Mouse (Mus musculus): ENCODE data around the gene Gm21312. TPM values are rescaled to one million over a fixed set of nuclear protein-coding genes. Genes with fewer than 3 reads are reported as not detected.
"Not testable (repeated sequence)": the region's sequence is repeated elsewhere in the genome, so short reads cannot be mapped to it uniquely, and the experiment has no call there.

Gm21312 gene
- polyA plus RNA-seq (2015; fragmentation: Nextera tagmentation; extraction: Ambion mirVana), result not detected in 2 replicates

DNA sequence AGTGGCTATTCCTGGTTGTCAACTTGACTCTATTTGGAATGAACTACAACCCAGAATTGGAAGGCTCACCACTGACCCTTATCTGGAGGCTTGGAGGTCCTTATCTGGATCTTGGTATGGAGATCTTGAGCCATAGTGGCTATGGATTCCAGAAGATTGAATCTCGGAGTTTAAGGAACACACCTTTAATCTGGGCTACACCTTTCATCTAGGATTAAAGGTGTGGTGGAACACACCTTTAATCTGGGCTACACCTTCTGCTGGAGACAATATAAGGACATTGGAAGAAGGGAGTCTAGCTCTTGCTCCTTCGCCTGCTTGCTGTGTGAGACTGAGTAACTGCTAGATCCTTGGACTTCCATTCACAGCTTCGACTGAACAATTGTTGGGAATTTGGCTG is at the start of gene Gm21312:
Gm21312 (plus strand) TSS at position 301 of the 400 bp plus-strand sequence.
- not testable (repeated sequence) for H3K4me3 ChIP-seq; H3K4me2 ChIP-seq; H3K9ac ChIP-seq; H3K4me1 ChIP-seq (replicated peaks); H3K36me3 ChIP-seq; H3K27me3 ChIP-seq; ATAC-seq (ENCODE audit: low FRiP score); H3K27ac ChIP-seq; H3K9me3 ChIP-seq
- no CpG with 5 or more reads among the region's 3 CpGs for WGBS

DNA sequence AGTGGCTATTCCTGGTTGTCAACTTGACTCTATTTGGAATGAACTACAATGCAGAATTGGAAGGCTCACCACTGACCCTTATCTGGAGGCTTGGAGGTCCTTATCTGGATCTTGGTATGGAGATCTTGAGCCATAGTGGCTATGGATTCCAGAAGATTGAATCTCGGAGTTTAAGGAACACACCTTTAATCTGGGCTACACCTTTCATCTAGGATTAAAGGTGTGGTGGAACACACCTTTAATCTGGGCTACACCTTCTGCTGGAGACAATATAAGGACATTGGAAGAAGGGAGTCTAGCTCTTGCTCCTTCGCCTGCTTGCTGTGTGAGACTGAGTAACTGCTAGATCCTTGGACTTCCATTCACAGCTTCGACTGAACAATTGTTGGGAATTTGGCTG is 34.1 kb upstream of the Gm21312 start, which contains the start of gene Gm21293:
Gm21293 (plus strand) TSS at position 301 of the 400 bp plus-strand sequence.
- H3K9ac ChIP-seq; H3K4me1 ChIP-seq (replicated peaks); ATAC-seq (ENCODE audit: low FRiP score); H3K27ac ChIP-seq; H3K36me3 ChIP-seq; H3K4me2 ChIP-seq; H3K9me3 ChIP-seq; H3K4me3 ChIP-seq; H3K27me3 ChIP-seq: not testable (repeated sequence)
- no CpG with 5 or more reads among the region's 3 CpGs for WGBS

DNA sequence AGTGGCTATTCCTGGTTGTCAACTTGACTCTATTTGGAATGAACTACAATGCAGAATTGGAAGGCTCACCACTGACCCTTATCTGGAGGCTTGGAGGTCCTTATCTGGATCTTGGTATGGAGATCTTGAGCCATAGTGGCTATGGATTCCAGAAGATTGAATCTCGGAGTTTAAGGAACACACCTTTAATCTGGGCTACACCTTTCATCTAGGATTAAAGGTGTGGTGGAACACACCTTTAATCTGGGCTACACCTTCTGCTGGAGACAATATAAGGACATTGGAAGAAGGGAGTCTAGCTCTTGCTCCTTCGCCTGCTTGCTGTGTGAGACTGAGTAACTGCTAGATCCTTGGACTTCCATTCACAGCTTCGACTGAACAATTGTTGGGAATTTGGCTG is 25.6 kb upstream of the Gm21312 start, which contains the start of gene Gm6763:
Gm6763 (plus strand) TSS at position 301 of the 400 bp plus-strand sequence.
- not testable (repeated sequence) for ATAC-seq (ENCODE audit: low FRiP score); H3K36me3 ChIP-seq; H3K27ac ChIP-seq; H3K9me3 ChIP-seq; H3K9ac ChIP-seq; H3K4me2 ChIP-seq; H3K4me1 ChIP-seq (replicated peaks); H3K4me3 ChIP-seq; H3K27me3 ChIP-seq
- no CpG with 5 or more reads among the region's 3 CpGs for WGBS

- not testable (repeated sequence) for H3K4me3 ChIP-seq; H3K9ac ChIP-seq; ATAC-seq (ENCODE audit: low FRiP score); H3K36me3 ChIP-seq; H3K27ac ChIP-seq; H3K27me3 ChIP-seq; H3K9me3 ChIP-seq; H3K4me2 ChIP-seq; H3K4me1 ChIP-seq (replicated peaks)
- WGBS, result no CpG with 5 or more reads among the region's 3 CpGs
These were observed 17.1 kb upstream of the Gm21312 start, which contains the start of gene Gm8764 for GRCm38 (mm10) chr10:104159706-104160105. Gm8764 (plus strand) TSS chr10:104160006.

GRCm38 (mm10) chr10:104168215-104168614 is 8.6 kb upstream of the Gm21312 start, which contains the start of gene Gm21304:
Gm21304 (plus strand) TSS chr10:104168515.
- not testable (repeated sequence) for H3K4me1 ChIP-seq (replicated peaks); H3K4me3 ChIP-seq; ATAC-seq (ENCODE audit: low FRiP score); H3K36me3 ChIP-seq; H3K9ac ChIP-seq; H3K4me2 ChIP-seq; H3K9me3 ChIP-seq; H3K27me3 ChIP-seq; H3K27ac ChIP-seq
- no CpG with 5 or more reads among the region's 3 CpGs for WGBS

DNA sequence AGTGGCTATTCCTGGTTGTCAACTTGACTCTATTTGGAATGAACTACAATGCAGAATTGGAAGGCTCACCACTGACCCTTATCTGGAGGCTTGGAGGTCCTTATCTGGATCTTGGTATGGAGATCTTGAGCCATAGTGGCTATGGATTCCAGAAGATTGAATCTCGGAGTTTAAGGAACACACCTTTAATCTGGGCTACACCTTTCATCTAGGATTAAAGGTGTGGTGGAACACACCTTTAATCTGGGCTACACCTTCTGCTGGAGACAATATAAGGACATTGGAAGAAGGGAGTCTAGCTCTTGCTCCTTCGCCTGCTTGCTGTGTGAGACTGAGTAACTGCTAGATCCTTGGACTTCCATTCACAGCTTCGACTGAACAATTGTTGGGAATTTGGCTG is 8.4 kb downstream of the Gm21312 start, which contains the start of gene Gm20765:
Gm20765 (plus strand) TSS at position 301 of the 400 bp plus-strand sequence.
- not testable (repeated sequence) for ATAC-seq (ENCODE audit: low FRiP score); H3K36me3 ChIP-seq; H3K4me1 ChIP-seq (replicated peaks); H3K27me3 ChIP-seq; H3K4me2 ChIP-seq; H3K9ac ChIP-seq; H3K9me3 ChIP-seq; H3K27ac ChIP-seq; H3K4me3 ChIP-seq
- WGBS, result no CpG with 5 or more reads among the region's 3 CpGs

GRCm38 (mm10) chr10:104193742-104194141 is 16.9 kb downstream of the Gm21312 start, which contains the start of gene Gm4340:
Gm4340 (plus strand) TSS chr10:104194042.
- H3K4me1 ChIP-seq (replicated peaks); H3K4me2 ChIP-seq; H3K4me3 ChIP-seq; H3K27ac ChIP-seq; H3K9ac ChIP-seq; H3K36me3 ChIP-seq; H3K9me3 ChIP-seq; ATAC-seq (ENCODE audit: low FRiP score); H3K27me3 ChIP-seq: not testable (repeated sequence)
- no CpG with 5 or more reads among the region's 3 CpGs for WGBS

DNA sequence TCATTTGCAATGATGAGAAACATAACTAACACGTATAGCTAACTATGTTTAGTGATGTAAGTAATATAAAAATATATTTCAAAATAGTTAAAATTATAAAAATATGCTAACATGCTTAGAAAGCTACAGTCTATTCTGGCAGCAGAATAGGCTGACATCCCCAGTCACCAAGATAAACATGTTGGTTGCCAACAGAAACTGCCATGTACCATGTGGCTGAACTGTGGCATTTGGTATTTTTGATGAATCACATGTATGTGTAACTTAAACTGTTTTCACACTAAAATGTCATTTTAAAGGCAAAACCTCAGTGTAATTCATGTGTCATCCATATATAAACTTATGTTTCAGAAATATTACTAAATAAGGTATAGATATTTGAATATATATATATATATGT is 32.8 kb downstream of the Gm21312 start:
- Histone ChIP-seq H3K9ac (no peak overlapping the region), H3K9me3 (no peaks in the 10 kb centered on the region), H3K27ac (no peak overlapping the region), H3K4me2 (no peak overlapping the region), H3K4me1 (replicated peaks) (no peaks in the 10 kb centered on the region), H3K36me3 (no peaks in the 10 kb centered on the region), H3K4me3 (no peak overlapping the region), H3K27me3 (no peaks in the 10 kb centered on the region)
- WGBS, result 88% methylated on average over 1 of the region's 1 CpGs
- no peak for ATAC-seq (ENCODE audit: low FRiP score)

DNA sequence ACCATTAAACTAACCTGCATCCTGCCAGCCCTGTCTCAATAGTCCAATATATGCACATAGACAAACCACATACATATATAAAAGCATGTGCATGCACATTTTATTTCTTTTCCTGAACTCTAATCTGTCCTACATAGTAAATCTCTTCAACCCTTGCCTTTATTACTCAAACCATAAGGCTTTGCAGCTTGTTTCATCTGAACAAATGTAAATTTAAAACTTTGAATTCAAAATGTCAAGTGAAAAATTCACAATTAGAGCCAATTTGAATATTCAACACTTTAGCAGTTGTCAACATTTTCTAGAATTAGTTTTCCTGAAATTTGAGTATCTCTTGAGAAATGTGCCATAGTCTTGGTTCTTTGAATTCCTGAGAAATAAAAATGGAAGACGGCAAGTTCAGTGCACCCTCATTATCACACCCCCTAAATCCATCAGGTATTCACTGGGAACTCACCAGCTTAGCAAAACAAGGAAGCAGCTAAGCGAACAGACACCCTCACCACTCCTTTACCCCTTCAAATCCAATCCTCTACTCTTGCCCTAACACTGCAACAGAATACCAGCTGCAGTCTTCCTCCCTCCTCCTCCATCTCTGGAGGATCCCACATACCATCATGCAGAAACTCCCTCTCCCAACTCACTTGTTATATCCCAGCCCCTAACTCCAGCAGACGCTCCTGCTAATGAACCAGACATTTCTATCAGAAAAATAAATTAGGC is 33.6 kb downstream of the Gm21312 start:
- H3K9ac ChIP-seq, result no peak overlapping the region
- no peaks in the 10 kb centered on the region for H3K4me1 ChIP-seq (replicated peaks)
- H3K4me3 ChIP-seq, result no peak overlapping the region
- no peaks in the 10 kb centered on the region for H3K36me3 ChIP-seq
- H3K27me3 ChIP-seq, result no peaks in the 10 kb centered on the region
- no peaks in the 10 kb centered on the region for H3K9me3 ChIP-seq
- WGBS, result 77% methylated on average over 3 of the region's 3 CpGs
- H3K27ac ChIP-seq, result no peak overlapping the region
- ATAC-seq (ENCODE audit: low FRiP score), result no peak
- no peak overlapping the region for H3K4me2 ChIP-seq

GRCm38 (mm10) chr10:104214527-104214926 is 37.7 kb downstream of the Gm21312 start:
- no peak for ATAC-seq (ENCODE audit: low FRiP score)
- H3K4me2 ChIP-seq, result no peak overlapping the region
- WGBS, result 89% methylated on average over 5 of the region's 5 CpGs
- H3K27me3 ChIP-seq, result no peaks in the 10 kb centered on the region
- H3K9me3 ChIP-seq, result no peaks in the 10 kb centered on the region
- no peak overlapping the region for H3K9ac ChIP-seq
- H3K4me1 ChIP-seq (replicated peaks), result no peaks in the 10 kb centered on the region
- H3K36me3 ChIP-seq, result no peaks in the 10 kb centered on the region
- no peak overlapping the region for H3K4me3 ChIP-seq
- H3K27ac ChIP-seq, result no peak overlapping the region

- Histone ChIP-seq H3K36me3 (no peaks in the 10 kb centered on the region), H3K4me2 (no peak overlapping the region), H3K27ac (no peak overlapping the region), H3K9me3 (no peaks in the 10 kb centered on the region), H3K9ac (no peak overlapping the region), H3K27me3 (no peaks in the 10 kb centered on the region), H3K4me1 (replicated peaks) (no peaks in the 10 kb centered on the region), H3K4me3 (no peak overlapping the region)
- ATAC-seq (ENCODE audit: low FRiP score), result no peak
- 89% methylated on average over 6 of the region's 6 CpGs for WGBS
These were observed 43.6 kb downstream of the Gm21312 start for GRCm38 (mm10) chr10:104220303-104221021.

Measured in hindbrain, embryonic 13.5 days (tissue).